Mouse (Mus musculus): ENCODE measurements around the gene Pcx.

DNA sequence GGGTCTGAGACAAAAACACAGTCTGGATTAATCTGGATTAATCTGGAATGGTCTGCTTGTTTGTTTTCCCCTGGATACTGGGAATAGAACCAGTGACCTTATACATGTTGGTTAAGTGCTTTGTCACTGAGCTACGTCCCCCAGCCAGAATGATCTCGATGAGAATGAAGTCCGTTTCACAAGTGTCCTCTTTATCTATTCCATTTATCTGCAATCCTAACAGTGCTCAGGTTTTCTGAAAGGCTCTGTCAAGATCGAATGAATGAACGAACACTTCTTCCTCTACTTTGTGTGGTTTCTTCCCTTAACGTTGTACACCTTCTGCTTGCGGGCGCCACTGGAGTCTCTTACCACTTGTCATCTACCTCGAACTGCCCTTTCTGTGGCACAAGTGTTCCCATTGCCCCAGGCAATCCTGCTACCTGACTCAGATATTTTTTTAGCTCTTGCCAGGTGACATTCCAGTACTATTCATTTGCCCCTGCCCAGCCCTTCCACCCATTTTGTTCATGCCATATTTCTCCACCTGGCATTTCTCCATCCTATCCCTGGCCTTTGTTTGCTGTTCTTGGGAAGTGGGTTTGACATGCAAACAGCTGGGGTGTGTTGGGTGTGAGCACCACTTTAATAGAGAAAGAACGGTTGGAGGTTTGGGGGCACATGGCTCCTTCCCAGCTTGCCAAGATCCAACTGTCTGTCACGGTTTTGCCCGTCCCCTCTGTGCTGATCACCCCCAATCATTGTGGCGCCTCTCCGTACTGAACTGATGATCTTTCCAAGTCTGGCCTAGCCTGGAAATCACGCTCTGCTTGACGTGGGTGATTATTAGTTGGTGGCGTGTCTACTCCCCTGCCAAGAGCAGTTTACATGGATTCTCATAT, 59.3 kb downstream of the Pcx start:
- no peak for TF ChIP-seq CTCF (IDR thresholded peaks at IDR 0.05; ENCODE audit: low read depth)
- no peak for TF ChIP-seq EP300 (IDR thresholded peaks at IDR 0.05; ENCODE audit: low read depth)

Measured in liver, embryonic 14.5 days (tissue).